Mouse (Mus musculus): ENCODE measurements around the gene Serpinb3a.
"Not testable (repeated sequence)": the region's sequence is repeated elsewhere in the genome, so short reads cannot be mapped to it uniquely, and the experiment has no call there.

Gene Serpinb3a

GRCm38 (mm10) chr1:107052203-107052602 is at the start of gene Serpinb3a:
Gene Serpinb3a, minus strand, starts transcription at chr1:107052303.
- no peak for DNase-seq (ENCODE audit: low read depth in 1 of 2, low spot score in 2 of 2)

- no peak for DNase-seq (ENCODE audit: low read depth in 1 of 2, low spot score in 2 of 2)
These were observed 46.3 kb upstream of the Serpinb3a start for GRCm38 (mm10) chr1:107098417-107098816.

GRCm38 (mm10) chr1:107083406-107083805 is 31.3 kb upstream of the Serpinb3a start, which contains the start of gene Serpinb3d:
Gene Serpinb3d, minus strand, starts transcription at chr1:107083506.
- no peak for DNase-seq (ENCODE audit: low read depth in 1 of 2, low spot score in 2 of 2)

- DNase-seq (ENCODE audit: low read depth in 1 of 2, low spot score in 2 of 2) = not testable (repeated sequence)
These were observed 17.9 kb downstream of the Serpinb3a start for GRCm38 (mm10) chr1:107034236-107034635.

- no peak for DNase-seq (ENCODE audit: low read depth in 1 of 2, low spot score in 2 of 2)
These were observed 26.2 kb downstream of the Serpinb3a start for GRCm38 (mm10) chr1:107025886-107026285.

GRCm38 (mm10) chr1:107015210-107015609 is 36.9 kb downstream of the Serpinb3a start:
- DNase-seq (ENCODE audit: low read depth in 1 of 2, low spot score in 2 of 2) = no peak

- DNase-seq (ENCODE audit: low read depth in 1 of 2, low spot score in 2 of 2) = no peak
These were observed 37.6 kb downstream of the Serpinb3a start for GRCm38 (mm10) chr1:107014530-107014929.

GRCm38 (mm10) chr1:107006316-107006715 is 45.8 kb downstream of the Serpinb3a start:
- no peak for DNase-seq (ENCODE audit: low read depth in 1 of 2, low spot score in 2 of 2)

GRCm38 (mm10) chr1:107001754-107002153 is 50.3 kb downstream of the Serpinb3a start:
- DNase-seq (ENCODE audit: low read depth in 1 of 2, low spot score in 2 of 2) = no peak

GRCm38 (mm10) chr1:107000424-107000823 is 51.7 kb downstream of the Serpinb3a start:
- no peak for DNase-seq (ENCODE audit: low read depth in 1 of 2, low spot score in 2 of 2)

Measured in monocyte, adult 2 months (primary cell).